Mouse (Mus musculus) thymus, adult 2 months (tissue): ENCODE measurements around the gene Shroom3. TPM values are rescaled to one million over a fixed set of nuclear protein-coding genes. Genes with fewer than 3 reads are reported as not detected.

Experiments used
- DNase-seq: peaks from one replicate; pipeline ENCODE4 v3.0.0; 2021
- H3K27ac ChIP-seq: fragments of 200-500 bp; 2 replicates; pipeline ENCODE4 v1.5.1; 2012; ENCODE audit warnings: low read length, control low read depth; ENCODE audit not compliant: control insufficient read depth, insufficient read depth
- H3K27me3 ChIP-seq: fragments of 200-500 bp; 2 replicates; pipeline ENCODE4 v1.6.1; 2012; ENCODE audit warnings: mild to moderate bottlenecking, low read length, moderate library complexity, mixed read lengths; ENCODE audit not compliant: control insufficient read depth, insufficient read depth
- H3K36me3 ChIP-seq: fragments of 200-500 bp; 2 replicates; pipeline ENCODE4 v1.6.1; 2012; ENCODE audit warnings: mild to moderate bottlenecking, low read length, moderate library complexity; ENCODE audit not compliant: control insufficient read depth, insufficient read depth
- H3K4me1 ChIP-seq: fragments of 200-500 bp; replicated peaks from 2 replicates; pipeline ENCODE4 v1.6.1; 2012; ENCODE audit warnings: low read length; ENCODE audit not compliant: control insufficient read depth, insufficient read depth
- H3K4me3 ChIP-seq: fragments of 200-500 bp; 2 replicates; pipeline ENCODE4 v1.5.1; 2012; ENCODE audit warnings: mild to moderate bottlenecking, low read length, control low read depth, moderate library complexity; ENCODE audit not compliant: control insufficient read depth, insufficient read depth
- CTCF ChIP-seq: fragments of 200-500 bp; IDR thresholded peaks from 2 replicates; pipeline ENCODE4 v1.5.1; 2012; ENCODE audit warnings: mild to moderate bottlenecking, control low read depth, low read length, moderate library complexity, borderline replicate concordance; ENCODE audit not compliant: control insufficient read depth, poor library complexity, insufficient read depth; ENCODE audit errors: extremely low read depth
- POLR2A ChIP-seq: fragments of 200-500 bp; IDR thresholded peaks from 2 replicates; pipeline ENCODE4 v1.6.1; 2012; ENCODE audit warnings: mild to moderate bottlenecking, low read length, control low read depth, moderate library complexity; ENCODE audit not compliant: control insufficient read depth, poor library complexity, insufficient read depth; ENCODE audit errors: extremely low read depth
- WGBS: fragments of 180-500 bp; shearing (Covaris S2); methylation state at CpG from one replicate; pipeline ENCODE4 v1.1.7; 2018; 5-methylcytosine and 5-hydroxymethylcytosine counted together
- polyA plus RNA-seq: library from polyadenylated mRNA; depleted of rRNA; stranded (reverse); fragments of >200 nt; gene quantifications from 2 replicates; pipeline ENCODE4 v1.2.3, GENCODE M21; 2012

The Shroom3 gene
- polyA plus RNA-seq, 1 experiment = 4.0 TPM

DNA sequence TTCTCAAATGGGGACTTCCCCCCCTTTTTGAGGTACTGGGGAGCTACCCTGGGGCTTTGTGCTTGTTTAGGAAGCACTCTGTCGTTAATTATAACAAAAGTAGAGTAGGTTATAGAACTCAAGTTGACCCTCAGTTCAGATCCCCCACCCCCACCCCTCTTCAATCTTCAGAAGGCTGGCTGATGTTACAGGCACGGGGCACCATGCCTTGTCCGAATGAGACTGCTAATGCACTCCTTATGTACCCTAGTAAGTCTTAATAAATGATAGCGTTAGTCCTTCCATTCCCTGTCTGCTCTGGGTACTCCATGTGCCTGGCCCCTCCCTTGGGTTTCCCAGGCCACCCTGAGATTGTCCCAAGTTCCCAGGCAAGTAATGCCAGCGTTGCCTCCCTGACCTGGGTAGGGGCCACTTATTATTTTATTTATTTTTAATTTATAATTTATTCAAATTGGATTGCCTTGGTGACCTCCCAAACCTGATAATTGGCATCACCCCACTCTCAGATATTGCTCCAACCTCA lies 315.3 kb downstream of the Shroom3 start:
- 81% methylated on average over 5 of the region's 5 CpGs for WGBS

DNA sequence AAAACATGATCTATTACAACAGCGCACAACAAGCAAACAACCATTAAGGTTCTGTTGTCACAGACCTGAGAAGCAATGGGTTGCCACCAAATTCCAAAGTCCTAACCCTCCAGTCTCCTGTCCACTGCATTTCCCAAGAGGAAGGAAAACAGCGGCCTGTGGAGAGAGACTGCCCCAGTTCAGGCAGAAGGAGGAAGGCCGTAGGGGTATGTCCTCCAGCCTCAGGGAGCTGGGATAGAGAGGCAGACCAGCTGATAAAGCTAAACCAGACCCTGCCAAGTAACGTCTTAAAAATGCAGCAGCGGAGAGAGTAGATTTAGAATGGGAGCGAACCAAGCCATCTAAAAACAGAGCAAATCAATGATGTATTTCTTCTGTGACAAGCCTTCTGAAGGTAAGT lies 316.8 kb downstream of the Shroom3 start:
- TF ChIP-seq CTCF = no peak
- no peak for TF ChIP-seq POLR2A
- WGBS = 94% methylated on average over 6 of the region's 6 CpGs
- DNase-seq = no peak
- Histone ChIP-seq H3K36me3 (no peaks in the 10 kb centered on the region), H3K27me3 (no peaks in the 10 kb centered on the region), H3K4me1 (no peaks in the 10 kb centered on the region), H3K4me3 (no peak overlapping the region), H3K27ac (no peak overlapping the region)

More for the DNA sequence above, 315.3 kb downstream of the Shroom3 start:
- no peak for DNase-seq
- no peak overlapping the region for H3K27ac ChIP-seq
- no peak overlapping the region for H3K4me3 ChIP-seq
- no peaks in the 10 kb centered on the region for H3K4me1 ChIP-seq
- no peaks in the 10 kb centered on the region for H3K27me3 ChIP-seq
- no peaks in the 10 kb centered on the region for H3K36me3 ChIP-seq
- TF ChIP-seq CTCF = no peak
- no peak for TF ChIP-seq POLR2A

DNA sequence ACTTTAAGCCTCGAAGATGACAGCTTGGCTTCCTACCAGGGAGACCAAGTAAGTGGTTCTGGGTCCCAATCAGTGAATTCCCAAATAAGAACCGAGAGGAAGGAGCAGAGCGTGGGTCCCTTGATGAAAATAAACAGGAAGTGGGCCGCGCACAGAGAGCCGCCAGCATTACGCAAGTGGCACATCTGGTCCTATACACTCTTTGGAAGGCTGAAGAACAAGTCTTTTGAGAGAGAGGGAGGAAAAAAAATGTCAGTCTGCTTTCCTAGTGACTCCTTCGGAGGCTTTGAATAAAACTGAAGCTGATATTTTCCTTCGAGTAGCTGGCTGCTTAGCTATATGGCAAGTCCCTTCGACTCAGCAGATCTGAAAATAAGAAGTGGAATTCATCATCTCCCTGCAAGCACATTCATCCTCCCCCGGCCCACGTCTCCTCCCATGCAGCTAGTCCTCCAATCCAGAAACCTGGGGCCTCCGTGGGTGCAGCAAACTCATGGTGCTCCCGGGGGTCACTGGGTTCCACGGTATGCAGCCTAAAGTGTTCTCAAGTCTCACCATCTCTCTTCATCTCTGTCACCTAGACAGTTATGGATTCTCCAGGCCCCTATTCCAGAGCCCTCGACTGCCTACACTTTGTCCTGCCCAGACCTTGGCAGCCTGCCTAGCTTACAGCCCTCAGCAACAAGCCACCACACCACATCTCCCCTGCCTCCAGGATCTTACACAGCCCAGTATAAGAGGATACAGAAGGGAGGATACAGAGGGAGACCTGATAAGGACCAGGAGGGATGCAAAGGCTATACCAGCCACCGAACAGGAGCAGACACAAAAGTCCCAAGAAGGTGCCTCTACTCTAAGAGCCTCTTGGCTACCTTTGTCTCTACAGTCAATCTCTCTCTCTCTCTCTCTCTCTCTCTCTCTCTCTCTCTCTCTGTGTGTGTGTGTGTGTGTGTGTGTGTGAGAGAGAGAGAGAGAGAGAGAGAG lies 317.8 kb downstream of the Shroom3 start:
- H3K27ac ChIP-seq = no peak overlapping the region
- H3K36me3 ChIP-seq = no peaks in the 10 kb centered on the region
- no peaks in the 10 kb centered on the region for H3K4me1 ChIP-seq
- no peak for DNase-seq
- H3K27me3 ChIP-seq = no peaks in the 10 kb centered on the region
- no peak for TF ChIP-seq POLR2A
- no peak for TF ChIP-seq CTCF
- WGBS = 36% methylated on average over 17 of the region's 17 CpGs
- no peak overlapping the region for H3K4me3 ChIP-seq

DNA sequence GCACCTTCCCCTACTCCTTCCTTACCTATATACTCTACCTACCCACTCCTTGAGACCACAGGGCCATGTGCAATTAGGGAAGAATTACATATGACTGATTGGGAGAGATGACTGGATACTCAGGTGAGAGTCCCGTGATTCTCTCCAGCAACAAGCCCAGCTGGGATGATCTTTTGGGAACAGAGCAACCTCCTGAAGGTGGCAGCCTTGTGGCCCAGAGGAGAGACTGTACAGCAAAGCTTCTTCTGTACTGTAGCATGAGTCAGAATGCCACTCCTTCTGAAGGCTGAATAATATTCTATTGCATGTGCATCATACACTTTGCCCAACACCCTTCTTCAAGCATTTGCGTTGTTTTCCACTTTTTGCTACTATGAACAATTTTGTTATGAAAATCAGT lies 319.4 kb downstream of the Shroom3 start:
- no peak overlapping the region for H3K27ac ChIP-seq
- H3K4me3 ChIP-seq = no peak overlapping the region
- no peaks in the 10 kb centered on the region for H3K4me1 ChIP-seq
- TF ChIP-seq POLR2A (no peak), CTCF (no peak)
- 96% methylated on average over 2 of the region's 2 CpGs for WGBS
- H3K27me3 ChIP-seq = no peaks in the 10 kb centered on the region
- no peaks in the 10 kb centered on the region for H3K36me3 ChIP-seq
- no peak for DNase-seq

DNA sequence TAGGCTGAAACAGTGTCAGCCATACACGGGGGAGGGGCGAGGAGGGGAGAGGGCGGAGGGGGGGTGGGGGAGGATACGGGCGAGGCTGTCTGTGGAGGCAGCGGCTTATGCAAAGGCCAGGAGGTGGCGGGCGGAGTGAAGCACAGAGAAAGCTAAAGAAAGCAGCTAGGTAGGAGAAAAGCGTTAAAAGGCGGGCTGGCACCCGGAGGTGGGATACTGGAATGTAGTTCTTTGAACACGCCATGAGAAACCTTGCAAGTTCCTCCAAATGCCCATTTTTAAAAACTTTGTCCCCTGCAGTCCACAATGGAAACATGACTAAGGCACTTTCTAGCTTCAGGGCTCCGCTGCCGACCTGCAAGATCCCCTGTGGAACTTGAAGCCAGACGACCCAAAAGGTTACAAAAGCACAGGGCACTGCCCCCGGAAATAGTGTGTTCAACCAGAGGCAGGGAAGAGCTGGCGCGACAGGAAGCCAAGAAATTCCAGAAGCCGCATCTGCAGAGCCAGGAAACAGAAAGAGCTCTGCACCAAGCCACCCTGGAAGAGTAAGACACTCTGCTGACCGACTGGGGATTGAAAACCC lies 322.1 kb downstream of the Shroom3 start:
- H3K36me3 ChIP-seq = no peaks in the 10 kb centered on the region
- peak; percentile 37 for DNase-seq
- no peak for TF ChIP-seq POLR2A
- TF ChIP-seq CTCF = no peak
- no peaks in the 10 kb centered on the region for H3K4me1 ChIP-seq
- H3K27ac ChIP-seq = no peak overlapping the region
- H3K4me3 ChIP-seq = no peak overlapping the region
- WGBS = 6% methylated on average over 20 of the region's 20 CpGs
- H3K27me3 ChIP-seq = no peaks in the 10 kb centered on the region

DNA sequence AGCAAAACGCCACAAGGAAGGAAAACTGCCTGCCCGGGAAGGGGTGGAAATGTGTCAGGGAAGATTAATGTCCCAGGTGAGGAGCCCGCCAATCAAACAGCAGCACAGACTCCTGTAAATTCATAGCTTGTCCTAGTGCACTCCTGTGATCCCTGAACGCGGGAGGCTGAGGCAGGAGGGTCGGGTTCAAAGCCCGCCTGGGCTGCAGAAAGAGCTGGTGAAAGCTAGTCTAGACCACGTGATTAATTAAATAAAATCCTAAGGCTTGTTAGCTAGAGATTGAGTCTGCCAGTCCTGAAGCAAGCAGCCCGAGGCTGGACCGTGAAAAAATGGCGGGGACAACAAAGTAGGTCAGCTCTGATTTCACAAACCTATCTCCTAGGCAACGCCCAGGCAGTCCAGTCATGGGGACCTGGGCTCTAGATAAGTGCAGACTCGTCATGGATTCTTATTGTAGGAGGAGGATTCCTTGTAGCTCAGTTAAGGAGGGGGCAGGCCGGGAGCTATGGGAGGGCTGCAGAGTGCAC lies 322.6 kb downstream of the Shroom3 start:
- 59% methylated on average over 14 of the region's 14 CpGs for WGBS
- Histone ChIP-seq H3K27me3 (no peaks in the 10 kb centered on the region), H3K4me3 (no peak overlapping the region), H3K4me1 (no peaks in the 10 kb centered on the region), H3K27ac (no peak overlapping the region), H3K36me3 (no peaks in the 10 kb centered on the region)
- DNase-seq = no peak
- TF ChIP-seq POLR2A (no peak), CTCF (no peak)
